Mouse (Mus musculus): ENCODE data around the gene Mansc4.

Gene Mansc4

GRCm38 (mm10) chr6:147086594-147087225 lies at the start of gene Mansc4:
Mansc4 (minus strand) TSS chr6:147087032.
- no peak for DNase-seq (ENCODE audit: extremely low read depth, insufficient read length, low spot score)

- no peak for DNase-seq (ENCODE audit: extremely low read depth, insufficient read length, low spot score)
Observed at GRCm38 (mm10) chr6:147127239-147127638, 40.4 kb upstream of the Mansc4 start.

GRCm38 (mm10) chr6:147121320-147121719 lies 34.5 kb upstream of the Mansc4 start:
- DNase-seq (ENCODE audit: extremely low read depth, insufficient read length, low spot score): no peak

- no peak for DNase-seq (ENCODE audit: extremely low read depth, insufficient read length, low spot score)
Observed at GRCm38 (mm10) chr6:147118190-147118589, 31.4 kb upstream of the Mansc4 start.

GRCm38 (mm10) chr6:147117764-147118163 lies 30.9 kb upstream of the Mansc4 start:
- DNase-seq (ENCODE audit: extremely low read depth, insufficient read length, low spot score): no peak

GRCm38 (mm10) chr6:147116579-147116978 lies 29.7 kb upstream of the Mansc4 start:
- DNase-seq (ENCODE audit: extremely low read depth, insufficient read length, low spot score): no peak

- no peak for DNase-seq (ENCODE audit: extremely low read depth, insufficient read length, low spot score)
Observed at GRCm38 (mm10) chr6:147109283-147109682, 22.5 kb upstream of the Mansc4 start.

GRCm38 (mm10) chr6:147106716-147107115 lies 19.9 kb upstream of the Mansc4 start:
- no peak for DNase-seq (ENCODE audit: extremely low read depth, insufficient read length, low spot score)

GRCm38 (mm10) chr6:147105529-147105928 lies 18.7 kb upstream of the Mansc4 start:
- DNase-seq (ENCODE audit: extremely low read depth, insufficient read length, low spot score): no peak

- no peak for DNase-seq (ENCODE audit: extremely low read depth, insufficient read length, low spot score)
Observed at GRCm38 (mm10) chr6:147102293-147102692, 15.5 kb upstream of the Mansc4 start.

GRCm38 (mm10) chr6:147099458-147100277 lies 12.8 kb upstream of the Mansc4 start:
- no peak for DNase-seq (ENCODE audit: extremely low read depth, insufficient read length, low spot score)

GRCm38 (mm10) chr6:147097346-147097929 lies 10.6 kb upstream of the Mansc4 start:
- no peak for DNase-seq (ENCODE audit: extremely low read depth, insufficient read length, low spot score)

GRCm38 (mm10) chr6:147096934-147097333 lies 10.1 kb upstream of the Mansc4 start:
- DNase-seq (ENCODE audit: extremely low read depth, insufficient read length, low spot score): no peak

GRCm38 (mm10) chr6:147096109-147096508 lies 9.3 kb upstream of the Mansc4 start:
- no peak for DNase-seq (ENCODE audit: extremely low read depth, insufficient read length, low spot score)

- DNase-seq (ENCODE audit: extremely low read depth, insufficient read length, low spot score): no peak
Observed at GRCm38 (mm10) chr6:147094771-147095170, 7.9 kb upstream of the Mansc4 start.

- no peak for DNase-seq (ENCODE audit: extremely low read depth, insufficient read length, low spot score)
Observed at GRCm38 (mm10) chr6:147092136-147092535, 5.3 kb upstream of the Mansc4 start.

GRCm38 (mm10) chr6:147091136-147092120 lies 4.6 kb upstream of the Mansc4 start, which contains the start of gene Klhl42:
Klhl42 (plus strand) TSS chr6:147091379.
- DNase-seq (ENCODE audit: extremely low read depth, insufficient read length, low spot score): peak; percentile 91

GRCm38 (mm10) chr6:147090191-147090590 lies 3.4 kb upstream of the Mansc4 start:
- no peak for DNase-seq (ENCODE audit: extremely low read depth, insufficient read length, low spot score)

GRCm38 (mm10) chr6:147088517-147088916 lies 1.7 kb upstream of the Mansc4 start:
- DNase-seq (ENCODE audit: extremely low read depth, insufficient read length, low spot score): no peak

- no peak for DNase-seq (ENCODE audit: extremely low read depth, insufficient read length, low spot score)
Observed at GRCm38 (mm10) chr6:147087736-147088135, 904 bp upstream of the Mansc4 start.

Measured in 3134 (cell line).